Mouse (Mus musculus) ES-E14 (cell line): Measurements from ENCODE around the gene Fbn1. TPM values are rescaled to one million over a fixed set of nuclear protein-coding genes. Genes with fewer than 3 reads are reported as not detected.

Experiments
- DNase-seq: peaks from one replicate; pipeline ENCODE4 v3.0.0-alpha.2; 2013; ENCODE audit warnings: low read depth, low spot score
- H3K27ac ChIP-seq: 2 replicates; pipeline ENCODE4 v1.5.1; 2012; ENCODE audit warnings: low read depth, mild to moderate bottlenecking, low read length, moderate library complexity, mixed read lengths; ENCODE audit not compliant: poor library complexity, insufficient read depth, severe bottlenecking
- H3K36me3 ChIP-seq: 2 replicates; pipeline ENCODE4 v1.6.1; 2012; ENCODE audit warnings: mild to moderate bottlenecking, low read length, moderate library complexity, mixed read lengths; ENCODE audit not compliant: control insufficient read depth, poor library complexity, insufficient read depth, severe bottlenecking
- H3K4me1 ChIP-seq, 2 experiments: fragments of 150-350 bp in 1 of 2; sonication (generic) in 1 of 2; 2 replicates each; pipeline ENCODE4 v1.6.1; 2012; ENCODE audit warnings: low read length in 2 of 2, mild to moderate bottlenecking in 1 of 2, mixed read lengths in 1 of 2; ENCODE audit not compliant: control insufficient read depth in 2 of 2, insufficient read depth in 2 of 2, poor library complexity in 1 of 2
- H3K4me3 ChIP-seq, 2 experiments: fragments of 150-350 bp in 1 of 2; sonication (generic) in 1 of 2; 2 replicates each; pipeline ENCODE4 v1.5.1; 2012; ENCODE audit warnings: low read length in 2 of 2, low read depth in 1 of 2, mild to moderate bottlenecking in 1 of 2, mixed read lengths in 1 of 2; ENCODE audit not compliant: insufficient read depth in 1 of 2, poor library complexity in 1 of 2, severe bottlenecking in 1 of 2
- H3K9ac ChIP-seq: 2 replicates; pipeline ENCODE4 v1.6.1; 2012; ENCODE audit warnings: low read depth, mild to moderate bottlenecking, low read length, mixed read lengths; ENCODE audit not compliant: poor library complexity, insufficient read depth, severe bottlenecking
- H3K9me3 ChIP-seq: fragments of 150-350 bp; sonication (generic); 2 replicates; pipeline ENCODE4 v1.6.1; 2012; ENCODE audit warnings: low read depth, mild to moderate bottlenecking, low read length; ENCODE audit not compliant: control insufficient read depth, insufficient read depth
- CHD2 ChIP-seq: IDR thresholded peaks from 2 replicates; pipeline ENCODE4 v1.6.1; 2014; ENCODE audit warnings: mild to moderate bottlenecking, low read depth, low read length, inconsistent platforms
- HCFC1 ChIP-seq: IDR thresholded peaks from 2 replicates; pipeline ENCODE4 v1.6.1; 2012; ENCODE audit warnings: low read length, inconsistent platforms, borderline replicate concordance; ENCODE audit not compliant: insufficient read depth
- MAFK ChIP-seq: IDR thresholded peaks from 2 replicates; pipeline ENCODE4 v1.6.1; 2014; ENCODE audit warnings: mild to moderate bottlenecking, low read depth, low read length, inconsistent platforms; ENCODE audit not compliant: insufficient read depth
- ZC3H11A ChIP-seq: IDR thresholded peaks from 2 replicates; pipeline ENCODE4 v1.6.1; 2012; ENCODE audit warnings: low read depth, mild to moderate bottlenecking, inconsistent platforms, low read length, borderline replicate concordance
- ZNF384 ChIP-seq: IDR thresholded peaks from 2 replicates; pipeline ENCODE4 v1.6.1; 2012; ENCODE audit warnings: low read depth, low read length, inconsistent platforms
- in situ Hi-C, 2 experiments: fragments of 600-800 bp; cut with MboI; formaldehyde crosslinking; loops; one replicate each; pipeline ENCODE4 v1.15.1; 2025; ENCODE audit warnings: low sequenced_read_pairs in 2 of 2, inconsistent platforms in 1 of 2; ENCODE audit not compliant: unreplicated experiment in 2 of 2
- total RNA-seq: library from RNA; depleted of rRNA; stranded (reverse); fragments of 300-350 nt; gene quantifications from 2 replicates; pipeline ENCODE4 v1.2.3, GENCODE M21; 2012

The Fbn1 gene
- total RNA-seq, 1 experiment: 9.6 TPM

DNA sequence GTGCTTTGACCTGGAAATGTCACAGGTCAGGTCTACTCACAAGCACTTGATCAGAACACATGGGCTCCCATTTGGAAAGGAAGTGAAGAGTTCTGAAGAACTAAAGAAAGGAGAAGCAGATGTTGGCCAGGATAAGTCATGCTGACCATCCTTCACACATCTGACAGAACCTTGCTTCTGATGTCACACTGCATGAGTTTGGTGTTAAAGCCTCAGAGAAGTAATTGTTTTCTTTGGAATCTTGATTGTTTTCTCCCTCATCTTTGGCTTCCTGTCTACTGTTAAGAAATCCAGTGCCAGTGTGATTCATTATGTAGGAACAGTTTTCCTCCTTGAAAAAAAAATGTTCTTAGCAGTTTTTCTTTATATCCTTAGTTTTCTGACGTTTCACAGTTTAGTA is 238.9 kb downstream of the Fbn1 start:
- Histone ChIP-seq H3K27ac (no peak overlapping the region), H3K4me1 (no peaks in the 10 kb centered on the region), H3K9me3 (no peaks in the 10 kb centered on the region), H3K9ac (no peak overlapping the region), H3K4me3 (no peak overlapping the region), H3K36me3 (no peaks in the 10 kb centered on the region)
- DNase-seq: no peak
- in situ Hi-C loops: no loop called here
- no peak for TF ChIP-seq CHD2
- no peak for TF ChIP-seq MAFK
- TF ChIP-seq ZC3H11A: no peak
- TF ChIP-seq HCFC1: no peak
- TF ChIP-seq ZNF384: no peak

DNA sequence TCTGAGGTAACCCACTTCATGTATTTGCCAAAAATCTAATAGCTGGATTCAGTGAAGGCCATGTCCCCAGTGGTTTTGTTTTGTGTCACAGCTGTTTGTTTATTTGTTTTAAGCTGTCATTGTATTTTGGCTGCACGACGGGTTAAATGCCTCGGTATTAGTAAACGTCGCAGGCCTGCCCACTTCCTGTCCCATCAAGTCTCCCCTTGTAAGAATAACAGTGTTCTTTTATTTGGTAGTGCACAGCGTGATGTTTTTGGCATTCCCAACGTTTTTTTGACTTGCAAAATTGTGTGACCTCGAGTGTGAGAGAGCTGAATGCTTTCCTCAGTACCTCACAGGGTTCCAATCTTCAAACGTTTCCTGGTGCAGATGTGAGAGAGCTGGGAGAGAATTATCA is 244.0 kb downstream of the Fbn1 start:
- Histone ChIP-seq H3K4me1 (no peaks in the 10 kb centered on the region; a peak in 1 of 4 replicates), H3K27ac (no peak overlapping the region), H3K9me3 (no peaks in the 10 kb centered on the region), H3K36me3 (peaks cover 6% of the 10 kb centered on the region), H3K9ac (no peak overlapping the region), H3K4me3 (no peak overlapping the region)
- DNase-seq: no peak
- in situ Hi-C loops: no loop called here
- TF ChIP-seq HCFC1 (no peak), ZNF384 (no peak), ZC3H11A (no peak), CHD2 (no peak), MAFK (no peak)

- Histone ChIP-seq H3K36me3 (peaks cover 8% of the 10 kb centered on the region), H3K4me1 (no peaks in the 10 kb centered on the region; a peak in 1 of 4 replicates), H3K4me3 (no peak overlapping the region), H3K27ac (no peak overlapping the region), H3K9ac (no peak overlapping the region), H3K9me3 (no peaks in the 10 kb centered on the region)
- in situ Hi-C loops: no loop called here
- DNase-seq: no peak
- no peak for TF ChIP-seq MAFK
- no peak for TF ChIP-seq ZC3H11A
- TF ChIP-seq ZNF384: peak; percentile 85
- TF ChIP-seq HCFC1: no peak
- no peak for TF ChIP-seq CHD2
These were observed 244.7 kb downstream of the Fbn1 start for GRCm38 (mm10) chr2:125263056-125263455.

DNA sequence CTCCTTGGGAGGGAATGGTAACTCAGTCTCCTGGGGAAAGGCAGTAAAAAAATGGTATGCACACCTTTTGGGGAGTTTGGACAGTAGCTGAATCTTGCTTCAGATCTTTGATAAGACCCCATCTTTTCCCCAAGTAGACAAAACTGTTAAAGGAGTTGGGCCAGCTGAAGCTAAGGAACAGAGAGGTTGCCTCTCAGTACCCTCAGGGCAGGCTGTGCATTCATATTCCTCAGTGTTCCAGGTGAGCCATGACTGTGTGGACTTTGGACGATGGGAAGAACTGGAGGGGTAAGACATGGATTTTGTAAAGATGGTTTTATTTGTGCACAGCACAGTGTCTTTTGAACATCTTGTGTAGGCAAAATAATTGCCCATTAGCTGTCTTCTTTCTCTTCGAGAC is 247.5 kb downstream of the Fbn1 start:
- no peak overlapping the region for H3K9ac ChIP-seq
- no peak overlapping the region for H3K4me3 ChIP-seq
- TF ChIP-seq ZNF384: no peak
- no peak for TF ChIP-seq HCFC1
- no peak for TF ChIP-seq ZC3H11A
- TF ChIP-seq MAFK: no peak
- no peak for TF ChIP-seq CHD2
- in situ Hi-C loops: no loop called here
- no peak overlapping the region for H3K27ac ChIP-seq
- no peaks in the 10 kb centered on the region for H3K9me3 ChIP-seq
- peaks cover 0 to 2% of the 10 kb centered on the region in 2 experiments; a peak in 2 of 4 replicates for H3K4me1 ChIP-seq
- H3K36me3 ChIP-seq: peaks cover 29% of the 10 kb centered on the region
- DNase-seq: no peak
